Mouse (Mus musculus) myocyte (in vitro differentiated cells): ENCODE measurements around the gene Egfl7.

Experiments
- E2F4 ChIP-seq: IDR thresholded peaks from one replicate; pipeline ENCODE4 v1.6.1; 2011; ENCODE audit warnings: mild to moderate bottlenecking, control low read depth, moderate library complexity; ENCODE audit not compliant: insufficient read depth
- MAX ChIP-seq: IDR thresholded peaks from one replicate; pipeline ENCODE4 v1.6.1; 2011; ENCODE audit warnings: low read depth, mild to moderate bottlenecking, control low read depth
- POLR2A ChIP-seq: IDR thresholded peaks from one replicate; pipeline ENCODE4 v1.6.1; 2011; ENCODE audit warnings: low read depth, mild to moderate bottlenecking, control low read depth, moderate library complexity; ENCODE audit not compliant: insufficient read length
- REST ChIP-seq: IDR thresholded peaks from one replicate; pipeline ENCODE4 v1.6.1; 2011; ENCODE audit warnings: mild to moderate bottlenecking, control low read depth, moderate library complexity; ENCODE audit not compliant: insufficient read depth, insufficient read length
- SRF ChIP-seq: IDR thresholded peaks from one replicate; pipeline ENCODE4 v1.6.1; 2011; ENCODE audit warnings: low read depth; ENCODE audit not compliant: control insufficient read depth, insufficient read length
- TCF12 ChIP-seq: IDR thresholded peaks from one replicate; pipeline ENCODE4 v1.6.1; 2011; ENCODE audit warnings: mild to moderate bottlenecking, control low read depth; ENCODE audit not compliant: poor library complexity, insufficient read depth, severe bottlenecking

GRCm38 (mm10) chr2:26552066-26552465 is 27.7 kb upstream of the Egfl7 start:
- TF ChIP-seq MAX: no peak
- no peak for TF ChIP-seq POLR2A
- TF ChIP-seq TCF12: no peak
- TF ChIP-seq SRF: no peak
- TF ChIP-seq E2F4: no peak
- no peak for TF ChIP-seq REST
